Mouse (Mus musculus): ENCODE results near the gene Ctnna3.
"Not testable (repeated sequence)": the region's sequence is repeated elsewhere in the genome, so short reads cannot be mapped to it uniquely, and the experiment has no call there.

Ctnna3 gene

GRCm38 (mm10) chr10:64571311-64571710 lies 1141.4 kb downstream of the Ctnna3 start:
- no peak for DNase-seq (ENCODE audit: low read depth)

- DNase-seq (ENCODE audit: low read depth), result no peak
Observed at GRCm38 (mm10) chr10:64588116-64588515, 1158.2 kb downstream of the Ctnna3 start.

GRCm38 (mm10) chr10:64636760-64637159 lies 1206.9 kb downstream of the Ctnna3 start:
- no peak for DNase-seq (ENCODE audit: low read depth)

- DNase-seq (ENCODE audit: low read depth), result no peak
Observed at GRCm38 (mm10) chr10:64639061-64639460, 1209.2 kb downstream of the Ctnna3 start.

- no peak for DNase-seq (ENCODE audit: low read depth)
Observed at GRCm38 (mm10) chr10:64641093-64641492, 1211.2 kb downstream of the Ctnna3 start.

- DNase-seq (ENCODE audit: low read depth), result no peak
Observed at GRCm38 (mm10) chr10:64641576-64641975, 1211.7 kb downstream of the Ctnna3 start.

GRCm38 (mm10) chr10:64643976-64644375 lies 1214.1 kb downstream of the Ctnna3 start:
- no peak for DNase-seq (ENCODE audit: low read depth)

- DNase-seq (ENCODE audit: low read depth), result no peak
Observed at GRCm38 (mm10) chr10:64661190-64661589, 1231.3 kb downstream of the Ctnna3 start.

GRCm38 (mm10) chr10:64671469-64671868 lies 1241.6 kb downstream of the Ctnna3 start:
- no peak for DNase-seq (ENCODE audit: low read depth)

GRCm38 (mm10) chr10:64675796-64676195 lies 1245.9 kb downstream of the Ctnna3 start:
- DNase-seq (ENCODE audit: low read depth), result no peak

- DNase-seq (ENCODE audit: low read depth), result no peak
Observed at GRCm38 (mm10) chr10:64710017-64710416, 1280.1 kb downstream of the Ctnna3 start.

GRCm38 (mm10) chr10:64718036-64718435 lies 1288.1 kb downstream of the Ctnna3 start:
- no peak for DNase-seq (ENCODE audit: low read depth)

- no peak for DNase-seq (ENCODE audit: low read depth)
Observed at GRCm38 (mm10) chr10:64735692-64736091, 1305.8 kb downstream of the Ctnna3 start.

GRCm38 (mm10) chr10:64736616-64737015 lies 1306.7 kb downstream of the Ctnna3 start:
- no peak for DNase-seq (ENCODE audit: low read depth)

GRCm38 (mm10) chr10:64741721-64742120 lies 1311.8 kb downstream of the Ctnna3 start:
- not testable (repeated sequence) for DNase-seq (ENCODE audit: low read depth)

GRCm38 (mm10) chr10:64744099-64744498 lies 1314.2 kb downstream of the Ctnna3 start:
- DNase-seq (ENCODE audit: low read depth), result not testable (repeated sequence)

GRCm38 (mm10) chr10:64748651-64749050 lies 1318.8 kb downstream of the Ctnna3 start:
- DNase-seq (ENCODE audit: low read depth), result no peak

GRCm38 (mm10) chr10:64750791-64751190 lies 1320.9 kb downstream of the Ctnna3 start:
- no peak for DNase-seq (ENCODE audit: low read depth)

GRCm38 (mm10) chr10:64836315-64836714 lies 1406.4 kb downstream of the Ctnna3 start:
- no peak for DNase-seq (ENCODE audit: low read depth)

- DNase-seq (ENCODE audit: low read depth), result no peak
Observed at GRCm38 (mm10) chr10:64861439-64861838, 1431.5 kb downstream of the Ctnna3 start.

- DNase-seq (ENCODE audit: low read depth), result no peak
Observed at GRCm38 (mm10) chr10:64870888-64871287, 1441.0 kb downstream of the Ctnna3 start.

- DNase-seq (ENCODE audit: low read depth), result no peak
Observed at GRCm38 (mm10) chr10:64876506-64876905, 1446.6 kb downstream of the Ctnna3 start.

GRCm38 (mm10) chr10:64879860-64880259 lies 1450.0 kb downstream of the Ctnna3 start:
- DNase-seq (ENCODE audit: low read depth), result no peak

GRCm38 (mm10) chr10:64886946-64887345 lies 1457.0 kb downstream of the Ctnna3 start:
- no peak for DNase-seq (ENCODE audit: low read depth)

GRCm38 (mm10) chr10:64892458-64892857 lies 1462.6 kb downstream of the Ctnna3 start:
- no peak for DNase-seq (ENCODE audit: low read depth)

Data from naive thymus-derived CD4-positive, alpha-beta T cell, adult 2 months (primary cell).